Mouse (Mus musculus) CH12.LX (cell line): ENCODE results near the gene Sae1.

Experiments used
- CTCF ChIP-seq, 2 experiments: IDR thresholded peaks in 1 of 2; conservative IDR thresholded peaks in 1 of 2; 2 replicates each; pipeline ENCODE4 v1.5.1; 2011 to 2012; ENCODE audit warnings: low read depth in 2 of 2, low read length in 2 of 2, improper control_type of control experiment in 1 of 2, inconsistent platforms in 1 of 2, mild to moderate bottlenecking in 1 of 2, moderate library complexity in 1 of 2
- MAFK ChIP-seq: IDR thresholded peaks from 2 replicates; pipeline ENCODE4 v1.6.1; 2011; ENCODE audit warnings: low read length, improper control_type of control experiment; ENCODE audit not compliant: insufficient replicate concordance
- MAX ChIP-seq: IDR thresholded peaks from 2 replicates; pipeline ENCODE4 v1.6.1; 2011; ENCODE audit warnings: low read length, improper control_type of control experiment
- POLR2A ChIP-seq: IDR thresholded peaks from 2 replicates; pipeline ENCODE4 v1.6.1; 2011; ENCODE audit warnings: low read depth, mild to moderate bottlenecking, improper control_type of control experiment, low read length
- USF2 ChIP-seq: conservative IDR thresholded peaks from 2 replicates; pipeline ENCODE4 v1.6.1; 2011; ENCODE audit warnings: low read depth, low read length, improper control_type of control experiment

GRCm38 (mm10) chr7:16349999-16350398 is 37.6 kb downstream of the Sae1 start:
- TF ChIP-seq USF2 (no peak), CTCF (conservative IDR thresholded peaks at IDR 0.05 in 1 of 2, IDR thresholded peaks at IDR 0.05 in 1 of 2; ENCODE audit: low read depth in 2 of 2, low read length in 2 of 2) (no peak), MAFK (no peak), POLR2A (no peak), MAX (no peak)
